Mouse (Mus musculus) cortical plate, adult 2 months (tissue): Measurements from ENCODE around the gene Golt1a.

Experiments used
- CTCF ChIP-seq: fragments of 200-500 bp; IDR thresholded peaks from 2 replicates; pipeline ENCODE4 v1.5.1; 2011; ENCODE audit warnings: mild to moderate bottlenecking, control low read depth, low read length; ENCODE audit not compliant: insufficient read depth; ENCODE audit errors: extremely low read depth
- POLR2A ChIP-seq: fragments of 200-500 bp; IDR thresholded peaks from 2 replicates; pipeline ENCODE4 v1.6.1; 2011; ENCODE audit warnings: mild to moderate bottlenecking, low read length, control low read depth; ENCODE audit not compliant: insufficient read depth; ENCODE audit errors: extremely low read depth

DNA sequence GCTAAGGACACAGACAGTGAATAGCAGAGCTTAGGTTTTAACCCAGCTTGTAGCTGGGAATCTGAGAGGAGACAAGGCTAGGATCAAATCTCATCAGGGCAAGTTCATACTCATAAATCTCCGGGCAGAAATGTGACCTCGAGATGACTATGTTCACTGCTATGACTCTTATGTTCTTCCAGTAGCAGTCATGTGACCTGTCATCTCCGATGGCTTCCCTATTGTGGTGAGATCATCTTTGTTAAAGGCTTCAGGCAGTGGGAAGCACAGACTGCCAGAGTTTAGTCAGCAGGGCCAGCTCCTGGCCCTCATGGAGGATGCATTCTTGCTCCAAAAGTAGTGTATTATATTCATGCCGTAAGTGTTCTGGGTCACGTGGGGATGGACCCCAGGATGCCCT lies 32.6 kb upstream of the Golt1a start:
- TF ChIP-seq POLR2A (no peak), CTCF (no peak)
